Mouse (Mus musculus) hindbrain, embryonic 14.5 days (tissue): ENCODE results near the gene Gimap8. TPM values are rescaled to one million over a fixed set of nuclear protein-coding genes. Genes with fewer than 3 reads are reported as not detected.

Experiments
- ATAC-seq: fragments of 200-750 bp; cut with Nextera tagmentation; 2 replicates; pipeline ENCODE4 v1.8.0; 2017; ENCODE audit warnings: moderate number of reproducible peaks, mild to moderate bottlenecking, moderate TSS enrichment, moderate library complexity; ENCODE audit not compliant: low FRiP score
- DNase-seq: peaks from one replicate; pipeline ENCODE4 v3.0.0-alpha.2; 2015; ENCODE audit warnings: low spot score
- H3K27ac ChIP-seq: fragments of 300-500 bp; sonication (generic); 2 replicates; pipeline ENCODE4 v1.5.1; 2014; ENCODE audit warnings: mild to moderate bottlenecking, moderate library complexity
- H3K27me3 ChIP-seq: fragments of 300-500 bp; sonication (generic); 2 replicates; pipeline ENCODE4 v1.6.1; 2014; ENCODE audit warnings: mild to moderate bottlenecking, low read length, mixed read lengths; ENCODE audit not compliant: control insufficient read depth, insufficient read depth
- H3K36me3 ChIP-seq: fragments of 300-500 bp; sonication (generic); replicated peaks from 2 replicates; pipeline ENCODE4 v1.6.1; 2014; ENCODE audit not compliant: control insufficient read depth, insufficient read depth
- H3K4me1 ChIP-seq: fragments of 300-500 bp; sonication (generic); replicated peaks from 2 replicates; pipeline ENCODE4 v1.6.1; 2014; ENCODE audit warnings: antibody characterized with exemption, low read length, mixed read lengths; ENCODE audit not compliant: control insufficient read depth, insufficient read depth
- H3K4me2 ChIP-seq: fragments of 300-500 bp; sonication (generic); replicated peaks from 2 replicates; pipeline ENCODE4 v1.6.1; 2014; ENCODE audit warnings: mild to moderate bottlenecking, moderate library complexity
- H3K4me3 ChIP-seq: fragments of 300-500 bp; sonication (generic); replicated peaks from 2 replicates; pipeline ENCODE4 v1.5.1; 2014; ENCODE audit warnings: mild to moderate bottlenecking, low read length
- H3K9ac ChIP-seq: fragments of 300-500 bp; sonication (generic); 2 replicates; pipeline ENCODE4 v1.6.1; 2014
- H3K9me3 ChIP-seq: fragments of 300-500 bp; sonication (generic); 2 replicates; pipeline ENCODE4 v1.6.1; 2016; ENCODE audit warnings: low read length; ENCODE audit not compliant: control insufficient read depth
- WGBS: fragments of 180-500 bp; shearing (Covaris S2); extraction: QIAGEN DNeasy Blood & Tissue Kit; methylation state at CpG from one replicate; pipeline ENCODE4 v1.1.7; 2014; 5-methylcytosine and 5-hydroxymethylcytosine counted together
- polyA plus RNA-seq: library from polyadenylated mRNA; unstranded; fragments of >200 nt; fragmentation: Nextera tagmentation; extraction: Ambion mirVana; gene quantifications from 2 replicates; pipeline ENCODE4 v1.2.1, GENCODE M21; 2014

Gimap8 gene
- polyA plus RNA-seq, 1 experiment from 2014 or later, result 0.16 TPM

- no peak overlapping the region for H3K4me3 ChIP-seq
- no peak overlapping the region for H3K27ac ChIP-seq
- H3K9ac ChIP-seq, result no peak overlapping the region
- no peak for DNase-seq
- no peaks in the 10 kb centered on the region for H3K4me1 ChIP-seq
- ATAC-seq, result no peak
- H3K4me2 ChIP-seq, result no peak overlapping the region
- no peaks in the 10 kb centered on the region for H3K27me3 ChIP-seq
- H3K9me3 ChIP-seq, result no peaks in the 10 kb centered on the region
- no peaks in the 10 kb centered on the region for H3K36me3 ChIP-seq
- 90% methylated on average over 6 of the region's 6 CpGs for WGBS
Observed at GRCm38 (mm10) chr6:48692962-48693361, 45.9 kb downstream of the Gimap8 start.

GRCm38 (mm10) chr6:48696830-48697554 is 50.0 kb downstream of the Gimap8 start:
- no peak overlapping the region for H3K4me2 ChIP-seq
- H3K36me3 ChIP-seq, result no peaks in the 10 kb centered on the region
- H3K9me3 ChIP-seq, result no peaks in the 10 kb centered on the region
- no peak overlapping the region for H3K27ac ChIP-seq
- no peaks in the 10 kb centered on the region for H3K27me3 ChIP-seq
- no peak for DNase-seq
- no peak for ATAC-seq
- no peaks in the 10 kb centered on the region for H3K4me1 ChIP-seq
- 86% methylated on average over 4 of the region's 4 CpGs for WGBS
- no peak overlapping the region for H3K9ac ChIP-seq
- no peak overlapping the region for H3K4me3 ChIP-seq

GRCm38 (mm10) chr6:48697555-48697930 is 50.5 kb downstream of the Gimap8 start:
- Histone ChIP-seq H3K4me3 (no peak overlapping the region), H3K36me3 (no peaks in the 10 kb centered on the region), H3K4me2 (no peak overlapping the region), H3K9ac (no peak overlapping the region), H3K27ac (no peak overlapping the region), H3K27me3 (no peaks in the 10 kb centered on the region), H3K9me3 (no peaks in the 10 kb centered on the region), H3K4me1 (no peaks in the 10 kb centered on the region)
- WGBS, result 57% methylated on average over 1 of the region's 1 CpGs
- DNase-seq, result no peak
- no peak for ATAC-seq

- DNase-seq (no peak), ATAC-seq (no peak)
- H3K4me1 ChIP-seq, result no peaks in the 10 kb centered on the region
- H3K27ac ChIP-seq, result no peak overlapping the region
- no peak overlapping the region for H3K4me3 ChIP-seq
- no peaks in the 10 kb centered on the region for H3K36me3 ChIP-seq
- no peak overlapping the region for H3K4me2 ChIP-seq
- H3K27me3 ChIP-seq, result no peaks in the 10 kb centered on the region
- no peaks in the 10 kb centered on the region for H3K9me3 ChIP-seq
- H3K9ac ChIP-seq, result no peak overlapping the region
- WGBS, result 80% methylated on average over 7 of the region's 7 CpGs
Observed at GRCm38 (mm10) chr6:48698066-48698856, 51.2 kb downstream of the Gimap8 start.

- no peak overlapping the region for H3K9ac ChIP-seq
- H3K27ac ChIP-seq, result no peak overlapping the region
- WGBS, result 87% methylated on average over 3 of the region's 3 CpGs
- no peak for ATAC-seq
- no peaks in the 10 kb centered on the region for H3K4me1 ChIP-seq
- no peaks in the 10 kb centered on the region for H3K9me3 ChIP-seq
- no peak overlapping the region for H3K4me3 ChIP-seq
- H3K27me3 ChIP-seq, result no peaks in the 10 kb centered on the region
- H3K4me2 ChIP-seq, result no peak overlapping the region
- DNase-seq, result no peak
- H3K36me3 ChIP-seq, result no peaks in the 10 kb centered on the region
Observed at GRCm38 (mm10) chr6:48698888-48699287, 51.9 kb downstream of the Gimap8 start.

GRCm38 (mm10) chr6:48700251-48701075 is 53.4 kb downstream of the Gimap8 start:
- no peaks in the 10 kb centered on the region for H3K27me3 ChIP-seq
- H3K4me2 ChIP-seq, result no peak overlapping the region
- ATAC-seq (no peak), DNase-seq (no peak)
- no peak overlapping the region for H3K9ac ChIP-seq
- no peaks in the 10 kb centered on the region for H3K9me3 ChIP-seq
- H3K36me3 ChIP-seq, result no peaks in the 10 kb centered on the region
- no peak overlapping the region for H3K4me3 ChIP-seq
- WGBS, result 63% methylated on average over 5 of the region's 5 CpGs
- no peak overlapping the region for H3K27ac ChIP-seq
- no peaks in the 10 kb centered on the region for H3K4me1 ChIP-seq

GRCm38 (mm10) chr6:48702146-48702545 is 55.1 kb downstream of the Gimap8 start:
- H3K4me1 ChIP-seq, result no peaks in the 10 kb centered on the region
- H3K9ac ChIP-seq, result no peak overlapping the region
- DNase-seq (no peak), ATAC-seq (no peak)
- H3K4me2 ChIP-seq, result no peak overlapping the region
- WGBS, result 92% methylated on average over 7 of the region's 7 CpGs
- no peaks in the 10 kb centered on the region for H3K9me3 ChIP-seq
- no peak overlapping the region for H3K4me3 ChIP-seq
- H3K36me3 ChIP-seq, result no peaks in the 10 kb centered on the region
- H3K27ac ChIP-seq, result no peak overlapping the region
- H3K27me3 ChIP-seq, result no peaks in the 10 kb centered on the region

GRCm38 (mm10) chr6:48702601-48703000 is 55.6 kb downstream of the Gimap8 start:
- Histone ChIP-seq H3K9ac (no peak overlapping the region), H3K36me3 (no peaks in the 10 kb centered on the region), H3K9me3 (no peaks in the 10 kb centered on the region), H3K27me3 (no peaks in the 10 kb centered on the region), H3K4me1 (no peaks in the 10 kb centered on the region), H3K4me2 (no peak overlapping the region), H3K27ac (no peak overlapping the region), H3K4me3 (no peak overlapping the region)
- 81% methylated on average over 5 of the region's 5 CpGs for WGBS
- DNase-seq (no peak), ATAC-seq (no peak)

GRCm38 (mm10) chr6:48704146-48704545 is 57.1 kb downstream of the Gimap8 start:
- H3K4me3 ChIP-seq, result no peak overlapping the region
- H3K4me2 ChIP-seq, result no peak overlapping the region
- H3K9me3 ChIP-seq, result no peaks in the 10 kb centered on the region
- no peak for ATAC-seq
- no peak for DNase-seq
- H3K36me3 ChIP-seq, result no peaks in the 10 kb centered on the region
- H3K27me3 ChIP-seq, result no peaks in the 10 kb centered on the region
- H3K4me1 ChIP-seq, result no peaks in the 10 kb centered on the region
- no peak overlapping the region for H3K27ac ChIP-seq
- no peak overlapping the region for H3K9ac ChIP-seq
